17 mouse cellular contexts compared by ENCODE assay signal in the genomic region with DNA sequence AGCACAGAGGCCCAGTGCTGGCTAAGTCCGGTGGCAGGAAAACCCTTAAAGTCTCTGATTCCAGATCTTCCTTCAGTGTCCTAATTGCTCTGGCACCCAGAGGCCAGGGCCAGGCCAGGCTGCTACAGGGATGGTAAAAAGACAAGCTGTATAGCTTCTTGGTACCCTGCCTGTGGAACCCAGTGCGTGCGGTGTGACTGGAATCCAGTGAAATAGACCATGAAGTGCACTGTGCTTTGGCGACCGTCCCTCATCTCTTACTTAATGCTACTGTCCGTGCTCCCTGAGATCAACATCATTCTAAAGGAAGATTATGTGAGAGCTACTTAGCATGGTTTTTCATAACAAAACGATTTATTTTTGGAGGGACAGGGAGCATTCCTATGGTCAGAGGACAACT. TPM values are rescaled to one million over a fixed set of nuclear protein-coding genes. Genes with fewer than 3 reads are reported as not detected.
"Had no signal": no experiment of that assay in that cellular context is flagged by ENCODE, and none has a peak within 500 bp of the region (broad histone marks: within the 10 kb centered on the region; RNA-seq: fewer than 3 reads in every experiment).

No protein-coding gene starts in this region.

- DNase-seq: liver, postnatal 0 days; lung, adult 2 months; lung, postnatal 14 days; lung, postnatal 36 days; midbrain, embryonic 14.5 days; right cerebral cortex, postnatal 14 days; thymus, adult 2 months; thymus, postnatal 25 days; thymus, postnatal 4 days had no signal

- H3K27ac ChIP-seq: lung, embryonic 15.5 days; macrophage; midbrain, embryonic 12.5 days; neural tube, embryonic 12.5 days; stomach, embryonic 15.5 days had no signal

- H3K9ac ChIP-seq: liver, postnatal 0 days; lung, embryonic 15.5 days; midbrain, embryonic 12.5 days; neural tube, embryonic 12.5 days; stomach, embryonic 15.5 days had no signal

- H3K4me3 ChIP-seq: lung, embryonic 15.5 days; megakaryocyte, embryonic 14.5 days; midbrain, embryonic 12.5 days; neural tube, embryonic 12.5 days; stomach, embryonic 15.5 days had no signal

- H3K4me1 ChIP-seq: midbrain, embryonic 12.5 days; neural tube, embryonic 12.5 days had no signal

- H3K4me2 ChIP-seq: lung, embryonic 15.5 days; midbrain, embryonic 12.5 days; neural tube, embryonic 12.5 days; stomach, embryonic 15.5 days had no signal

- ATAC-seq: liver, postnatal 0 days; lung, postnatal 0 days; midbrain, embryonic 16.5 days had no signal

- H3K27me3 ChIP-seq: lung, embryonic 15.5 days; midbrain, embryonic 12.5 days; neural tube, embryonic 12.5 days; stomach, embryonic 15.5 days had no signal

- H3K9me3 ChIP-seq: lung, embryonic 15.5 days; midbrain, embryonic 12.5 days; neural tube, embryonic 12.5 days; stomach, embryonic 15.5 days had no signal

RNA-seq across cellular contexts. Expression of a gene that starts 23.4 kb away (rescaled TPM):
- polyA plus RNA-seq: midbrain, embryonic 14.5 days had no signal
